Mouse (Mus musculus) CD4-positive naive resting alpha-beta T cell, adult 76 days (primary cell): ENCODE measurements around the gene BC053393. TPM values are rescaled to one million over a fixed set of nuclear protein-coding genes. Genes with fewer than 3 reads are reported as not detected.

ENCODE experiments used
- total RNA-seq: library from RNA; stranded (reverse); gene quantifications from one replicate; pipeline ENCODE4 v1.2.4, GENCODE M21; 2023

BC053393 gene
- total RNA-seq, result not detected

DNA sequence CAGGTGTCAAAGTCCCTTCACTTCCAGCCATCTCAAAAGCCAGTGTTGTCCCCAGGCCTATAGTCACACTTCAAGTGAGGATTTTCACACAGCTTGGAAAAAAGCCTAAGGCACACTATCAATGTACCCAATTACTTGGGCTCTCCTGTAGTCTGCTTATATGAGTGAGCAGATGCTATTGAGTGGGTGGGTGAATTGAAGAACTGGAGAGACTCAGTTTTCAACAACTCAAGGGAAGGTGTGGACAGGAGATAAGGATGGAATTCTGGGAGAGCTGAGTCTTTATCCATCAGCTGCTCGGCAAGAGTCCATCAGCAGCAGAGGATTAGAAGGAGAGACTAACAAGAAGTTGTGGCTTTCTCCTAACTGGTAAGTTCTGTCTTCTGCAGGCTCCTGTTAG is at the start of gene BC053393:
TSS of gene BC053393 (plus strand) at position 210 of the 400 bp plus-strand sequence.

GRCm38 (mm10) chr11:46523912-46524311 is 47.4 kb upstream of the BC053393 start, which contains the start of gene Gm12169:
TSS of gene Gm12169 (plus strand) at chr11:46524212.

GRCm38 (mm10) chr11:46629211-46629795 is 58.0 kb downstream of the BC053393 start, which contains the start of gene Dppa1:
TSS of gene Dppa1 (minus strand) at chr11:46629261.

Other genes starting within 250 kb of the BC053393 start
- gene Itk, start 182.0 kb upstream of the BC053393 start, total RNA-seq, result 707 TPM
- not detected for gene Fam71b, start 175.0 kb upstream of the BC053393 start, total RNA-seq
- 42.3 TPM for gene Med7, start 134.6 kb upstream of the BC053393 start, total RNA-seq
- gene Havcr2, start 116.6 kb upstream of the BC053393 start, total RNA-seq, result 2.0 TPM
- gene Gm12169, start 47.3 kb upstream of the BC053393 start, total RNA-seq, result not detected
- gene Dppa1, start 57.7 kb downstream of the BC053393 start, total RNA-seq, result not detected
- not detected for gene Timd2, start 135.5 kb downstream of the BC053393 start, total RNA-seq
- gene Havcr1, start 163.5 kb downstream of the BC053393 start, total RNA-seq, result 0.47 TPM
- 0.94 TPM for gene Timd4, start 239.3 kb downstream of the BC053393 start, total RNA-seq